Mouse (Mus musculus) CH12.LX (cell line): ENCODE measurements at regions not wholly inside any gene's neighbourhood (a gene's known extent, or its start where the extent isn't known, plus 50 kb on each side); places are given as distances from the start of the nearest gene placed in this dataset.

Source experiments
- CHD1 ChIP-seq: IDR thresholded peaks from 2 replicates; pipeline ENCODE4 v1.6.1; 2012; ENCODE audit warnings: low read depth, low read length, improper control_type of control experiment, inconsistent platforms
- CTCF ChIP-seq, 2 experiments: IDR thresholded peaks in 1 of 2; conservative IDR thresholded peaks in 1 of 2; 2 replicates each; pipeline ENCODE4 v1.5.1; 2011 to 2012; ENCODE audit warnings: low read depth in 2 of 2, low read length in 2 of 2, improper control_type of control experiment in 1 of 2, inconsistent platforms in 1 of 2, mild to moderate bottlenecking in 1 of 2, moderate library complexity in 1 of 2
- EP300 ChIP-seq: IDR thresholded peaks from 2 replicates; pipeline ENCODE4 v1.6.1; 2011; ENCODE audit warnings: low read length, improper control_type of control experiment
- ETS1 ChIP-seq: conservative IDR thresholded peaks from 2 replicates; pipeline ENCODE4 v1.6.1; 2012; ENCODE audit warnings: low read depth, mild to moderate bottlenecking, inconsistent platforms, low read length, improper control_type of control experiment, moderate library complexity
- KAT2A ChIP-seq: IDR thresholded peaks from 2 replicates; pipeline ENCODE4 v1.6.1; 2012; ENCODE audit warnings: low read length, improper control_type of control experiment, inconsistent platforms; ENCODE audit not compliant: insufficient replicate concordance
- MAFK ChIP-seq: IDR thresholded peaks from 2 replicates; pipeline ENCODE4 v1.6.1; 2011; ENCODE audit warnings: low read length, improper control_type of control experiment; ENCODE audit not compliant: insufficient replicate concordance
- MAX ChIP-seq: IDR thresholded peaks from 2 replicates; pipeline ENCODE4 v1.6.1; 2011; ENCODE audit warnings: low read length, improper control_type of control experiment
- NELFE ChIP-seq: IDR thresholded peaks from 2 replicates; pipeline ENCODE4 v1.6.1; 2011; ENCODE audit warnings: low read depth, low read length, improper control_type of control experiment
- POLR2A ChIP-seq: IDR thresholded peaks from 2 replicates; pipeline ENCODE4 v1.6.1; 2011; ENCODE audit warnings: low read depth, mild to moderate bottlenecking, improper control_type of control experiment, low read length
- SMC3 ChIP-seq: IDR thresholded peaks from 2 replicates; pipeline ENCODE4 v1.6.1; 2011; ENCODE audit warnings: low read depth, low read length, improper control_type of control experiment
- TCF12 ChIP-seq: IDR thresholded peaks from 2 replicates; pipeline ENCODE4 v1.6.1; 2014; ENCODE audit warnings: low read depth, mild to moderate bottlenecking, inconsistent platforms, low read length, improper control_type of control experiment
- ZKSCAN1 ChIP-seq: IDR thresholded peaks from 2 replicates; pipeline ENCODE4 v1.6.1; 2012; ENCODE audit warnings: low read depth, inconsistent platforms, low read length, improper control_type of control experiment, borderline replicate concordance
- ZMIZ1 ChIP-seq: IDR thresholded peaks from 2 replicates; pipeline ENCODE4 v1.6.1; 2012; ENCODE audit warnings: low read depth, mild to moderate bottlenecking, inconsistent platforms, low read length, improper control_type of control experiment

DNA sequence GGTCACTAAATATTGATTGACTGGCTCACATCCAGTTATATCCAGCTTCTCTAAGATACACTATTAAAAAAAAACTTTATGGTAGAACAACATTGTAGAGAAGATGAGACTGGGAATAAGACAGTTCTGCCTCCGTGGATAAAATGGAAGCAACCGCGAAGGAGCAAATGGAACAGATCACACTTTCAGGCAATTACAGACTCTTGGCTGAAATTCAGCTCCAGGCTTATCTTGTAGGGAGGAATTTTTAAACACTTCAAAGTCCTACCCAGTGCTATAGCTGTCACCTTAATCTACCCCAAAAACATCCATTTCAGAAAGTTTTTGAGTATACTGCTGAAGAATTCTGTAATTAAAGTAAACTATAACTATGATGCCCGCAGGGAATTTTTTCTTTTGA lies 2745.2 kb upstream of the Gm7489 start:
- TF ChIP-seq TCF12 (no peak), NELFE (no peak), SMC3 (no peak), ZKSCAN1 (no peak), ETS1 (no peak), POLR2A (no peak), MAFK (no peak), CTCF (conservative IDR thresholded peaks at IDR 0.05 in 1 of 2, IDR thresholded peaks at IDR 0.05 in 1 of 2; ENCODE audit: low read depth in 2 of 2, low read length in 2 of 2) (no peak), MAX (no peak), KAT2A (no peak), ZMIZ1 (no peak), EP300 (no peak), CHD1 (no peak)
